Mouse (Mus musculus): ENCODE measurements at regions not wholly inside any gene's neighbourhood (a gene's known extent, or its start where the extent isn't known, plus 50 kb on each side); places are given as distances from the start of the nearest gene placed in this dataset.

- TF ChIP-seq CTCF (conservative IDR thresholded peaks at IDR 0.05; ENCODE audit: low read length) (no peak), NANOG (IDR thresholded peaks at IDR 0.05; ENCODE audit: borderline replicate concordance, low read length) (no peak), POU5F1 (IDR thresholded peaks at IDR 0.05; ENCODE audit: borderline replicate concordance, low read length) (no peak)
These were observed 139.7 kb upstream of the Mvb12b start for GRCm38 (mm10) chr2:34027445-34027844.

All from E14TG2a.4 (cell line).